Mouse (Mus musculus) G1E (cell line): ENCODE data around the gene Gm10570. TPM values are rescaled to one million over a fixed set of nuclear protein-coding genes. Genes with fewer than 3 reads are reported as not detected.
A peak's percentile ranks its signal among the peaks of the same experiment; 100 is the strongest.

Experiments used
- ATAC-seq: 2 replicates; pipeline ENCODE4 v1.8.0; 2016; ENCODE audit warnings: mild to moderate bottlenecking; ENCODE audit not compliant: insufficient number of reproducible peaks, poor library complexity, low FRiP score, severe bottlenecking; ENCODE audit errors: extremely low read depth
- DNase-seq: peaks from one replicate; pipeline ENCODE4 v3.0.0; 2012; ENCODE audit warnings: low spot score
- H3K27me3 ChIP-seq: 2 replicates; pipeline ENCODE4 v1.6.1; 2012; ENCODE audit warnings: mild to moderate bottlenecking, low read length, inconsistent platforms; ENCODE audit not compliant: insufficient read depth
- H3K36me3 ChIP-seq: replicated peaks from 2 replicates; pipeline ENCODE3; 2012; ENCODE audit warnings: mild to moderate bottlenecking, inconsistent platforms
- H3K4me1 ChIP-seq: 2 replicates; pipeline ENCODE4 v1.6.1; 2012; ENCODE audit warnings: low read depth, low read length, inconsistent platforms, mixed read lengths; ENCODE audit not compliant: insufficient read depth
- H3K4me3 ChIP-seq: 2 replicates; pipeline ENCODE4 v1.5.1; 2012; ENCODE audit warnings: low read depth, mild to moderate bottlenecking, inconsistent platforms, low read length, moderate library complexity, mixed read lengths
- H3K9me3 ChIP-seq: replicated peaks from 2 replicates; pipeline ENCODE4 v1.6.1; 2012; ENCODE audit warnings: inconsistent platforms
- CTCF ChIP-seq: IDR thresholded peaks from 2 replicates; pipeline ENCODE4 v1.5.1; 2012; ENCODE audit warnings: low read depth, low read length, inconsistent platforms, mixed read lengths
- GATA1 ChIP-seq: IDR thresholded peaks from 2 replicates; pipeline ENCODE4 v1.6.1; 2012; ENCODE audit warnings: borderline replicate concordance, low read length, inconsistent platforms, mixed read lengths
- GATA2 ChIP-seq: IDR thresholded peaks from 2 replicates; pipeline ENCODE4 v1.6.1; 2012; ENCODE audit warnings: low read depth, low read length, inconsistent platforms, borderline replicate concordance
- POLR2AphosphoS5 ChIP-seq: IDR thresholded peaks from 2 replicates; pipeline ENCODE4 v1.6.1; 2012; ENCODE audit warnings: low read depth, low read length, inconsistent platforms; ENCODE audit not compliant: insufficient replicate concordance
- TAL1 ChIP-seq: conservative IDR thresholded peaks from 2 replicates; pipeline ENCODE4 v1.6.1; 2012; ENCODE audit warnings: low read depth, low read length, inconsistent platforms, mixed read lengths
- polyA plus RNA-seq: library from polyadenylated mRNA; stranded (reverse); fragments of >175 nt; gene quantifications from 2 replicates; pipeline ENCODE4 v1.2.3, GENCODE M21; 2012
- total RNA-seq, 2 experiments: library from RNA; stranded (forward) in 1 of 2; stranded (reverse) in 1 of 2; fragments of 200-1000 nt in 1 of 2; fragments of >200 nt in 1 of 2; fragmentation: Nextera tagmentation in 1 of 2; gene quantifications; 2 replicates each; pipeline ENCODE4 v1.2.3; 2014 to 2017

Gm10570 gene
- total and polyA plus RNA-seq, 3 experiments = not detected

DNA sequence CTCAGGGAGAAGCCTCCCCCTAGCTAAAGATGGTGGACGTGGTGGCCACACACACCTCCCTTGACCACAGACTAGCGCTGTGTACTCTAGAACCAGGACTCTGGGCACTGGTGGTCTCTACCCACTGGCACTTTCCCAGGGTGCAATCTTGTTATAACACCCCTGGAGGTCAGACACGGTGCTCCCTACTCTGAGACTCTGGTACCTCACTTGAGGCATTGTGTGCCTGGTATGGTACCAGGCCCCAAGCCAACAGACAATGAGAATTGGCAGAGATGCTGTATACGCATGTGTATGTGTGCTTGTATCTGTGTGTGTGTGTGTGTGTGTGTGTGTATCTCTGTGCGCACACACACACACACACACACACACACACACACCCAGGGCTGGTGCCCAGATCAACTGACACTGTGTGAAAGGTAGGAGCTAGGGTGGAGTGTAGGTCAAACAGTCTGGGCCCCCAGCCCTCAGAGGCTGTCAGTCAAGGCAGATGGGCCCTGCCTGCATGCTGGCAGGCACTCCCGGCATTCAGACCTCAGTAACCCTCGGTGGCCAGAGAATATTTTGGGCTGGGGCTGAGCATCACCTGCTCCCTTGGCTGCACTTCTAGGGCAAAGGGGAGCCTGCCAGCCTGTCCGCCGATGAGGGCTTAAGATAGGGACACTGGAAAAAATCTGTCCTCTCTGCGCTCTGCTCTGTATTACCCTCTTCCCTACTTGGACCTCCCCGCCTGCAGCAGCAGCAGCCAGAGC is 9.4 kb downstream of the Gm10570 start:
- Histone ChIP-seq H3K9me3 (no peaks in the 10 kb centered on the region), H3K27me3 (peaks cover 4% of the 10 kb centered on the region), H3K4me3 (no peak overlapping the region), H3K4me1 (peaks cover 73% of the 10 kb centered on the region), H3K36me3 (no peaks in the 10 kb centered on the region)
- no peak for TF ChIP-seq POLR2AphosphoS5
- TF ChIP-seq CTCF = no peak
- TF ChIP-seq GATA1 = no peak
- TF ChIP-seq GATA2 = no peak
- TF ChIP-seq TAL1 = no peak
- DNase-seq (no peak), ATAC-seq (no peak)

GRCm38 (mm10) chr4:130297123-130297529 is 11.3 kb downstream of the Gm10570 start:
- peak; percentile 57 for DNase-seq
- Histone ChIP-seq H3K36me3 (no peaks in the 10 kb centered on the region), H3K9me3 (no peaks in the 10 kb centered on the region), H3K4me3 (peak overlapping the region; percentile 8; the same call in 1 of the 2 replicates), H3K4me1 (peaks cover 67% of the 10 kb centered on the region), H3K27me3 (no peaks in the 10 kb centered on the region; the same call in none of the 2 replicates)
- TF ChIP-seq GATA2 (no peak), TAL1 (0 out of 2 replicates have a peak, but pooled peaks have one; percentile 12), GATA1 (no peak), POLR2AphosphoS5 (no peak), CTCF (peak; percentile 86)
- 0 out of 2 replicates have a peak, but pooled peaks have one; percentile 4 for ATAC-seq

GRCm38 (mm10) chr4:130296243-130296965 is 12.1 kb downstream of the Gm10570 start:
- Histone ChIP-seq H3K9me3 (no peaks in the 10 kb centered on the region), H3K4me1 (peaks cover 63% of the 10 kb centered on the region), H3K36me3 (no peaks in the 10 kb centered on the region), H3K27me3 (no peaks in the 10 kb centered on the region; the same call in 1 of the 2 replicates), H3K4me3 (peak overlapping the region; percentile 28; the same call in 1 of the 2 replicates)
- TF ChIP-seq GATA1 (no peak), GATA2 (no peak), POLR2AphosphoS5 (no peak), CTCF (no peak), TAL1 (no peak)
- ATAC-seq (no peak), DNase-seq (peak; percentile 43)

- H3K27me3 ChIP-seq = peaks cover 3% of the 10 kb centered on the region; the same call in 1 of the 2 replicates
- H3K9me3 ChIP-seq = no peaks in the 10 kb centered on the region
- H3K36me3 ChIP-seq = no peaks in the 10 kb centered on the region
- peaks cover 57% of the 10 kb centered on the region for H3K4me1 ChIP-seq
- no peak overlapping the region; the same call in 1 of the 2 replicates for H3K4me3 ChIP-seq
- TF ChIP-seq TAL1 (no peak), CTCF (no peak), POLR2AphosphoS5 (no peak), GATA1 (no peak), GATA2 (no peak)
- DNase-seq = no peak
- no peak for ATAC-seq
Measured at GRCm38 (mm10) chr4:130295047-130295745, 13.3 kb downstream of the Gm10570 start.

DNA sequence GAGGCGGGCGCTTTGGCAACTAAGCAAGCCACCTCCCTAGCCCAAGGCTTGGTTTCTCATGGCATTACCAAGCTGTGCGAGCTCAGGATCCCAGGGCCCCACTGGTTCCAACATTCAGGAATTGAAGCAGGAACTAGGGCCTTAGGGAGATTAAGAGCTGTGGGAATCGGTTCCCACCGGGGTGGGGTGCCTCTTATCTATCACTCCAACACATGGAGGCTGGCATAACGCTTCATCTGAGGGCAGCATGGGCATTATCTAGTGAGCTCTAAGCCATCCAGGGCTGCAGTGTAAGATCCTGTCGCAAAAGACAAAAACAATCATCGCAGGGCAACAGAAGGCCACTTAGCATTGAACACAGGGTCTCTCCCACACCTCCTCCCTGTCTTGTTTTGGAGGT is 14.0 kb downstream of the Gm10570 start:
- H3K4me3 ChIP-seq = no peak overlapping the region
- no peak for ATAC-seq
- H3K27me3 ChIP-seq = peaks cover 7% of the 10 kb centered on the region; the same call in 1 of the 2 replicates
- H3K4me1 ChIP-seq = peaks cover 52% of the 10 kb centered on the region
- no peaks in the 10 kb centered on the region for H3K9me3 ChIP-seq
- H3K36me3 ChIP-seq = no peaks in the 10 kb centered on the region
- no peak for DNase-seq
- TF ChIP-seq CTCF = no peak
- no peak for TF ChIP-seq GATA2
- no peak for TF ChIP-seq TAL1
- TF ChIP-seq POLR2AphosphoS5 = no peak
- no peak for TF ChIP-seq GATA1

GRCm38 (mm10) chr4:130292271-130292670 is 16.2 kb downstream of the Gm10570 start:
- TF ChIP-seq GATA2 = no peak
- TF ChIP-seq CTCF = peak; percentile 98
- TF ChIP-seq GATA1 = no peak
- Histone ChIP-seq H3K4me1 (peaks cover 32% of the 10 kb centered on the region), H3K27me3 (peaks cover 19% of the 10 kb centered on the region), H3K4me3 (no peak overlapping the region), H3K36me3 (no peaks in the 10 kb centered on the region), H3K9me3 (no peaks in the 10 kb centered on the region)
- peak; percentile 63 for DNase-seq
- ATAC-seq = no peak
